Mouse (Mus musculus): ENCODE results near the gene Cnst.

GRCm38 (mm10) chr1:179668836-179669537, 122.8 kb downstream of the Cnst start:
- no peak for TF ChIP-seq CTCF (IDR thresholded peaks at IDR 0.05; ENCODE audit: low read depth)
- TF ChIP-seq EP300 (IDR thresholded peaks at IDR 0.05; ENCODE audit: low read depth): no peak

Data from liver, embryonic 14.5 days (tissue).